Mouse (Mus musculus): ENCODE data around the gene Ryk.
A peak's percentile ranks its signal among the peaks of the same experiment; 100 is the strongest.

GRCm38 (mm10) chr9:102890166-102890565 lies 55.4 kb downstream of the Ryk start:
- TF ChIP-seq CTCF (IDR thresholded peaks at IDR 0.05; ENCODE audit: low read depth) (no peak), EP300 (IDR thresholded peaks at IDR 0.05; ENCODE audit: low read depth) (peak; percentile 63)

Data from liver, embryonic 14.5 days (tissue).